Mouse (Mus musculus) frontal cortex, postnatal 10 days (tissue): ENCODE results near the gene Tiam1.
A peak's percentile ranks its signal among the peaks of the same experiment; 100 is the strongest.

ENCODE experiments used
- DNase-seq, 2 experiments: peaks; one replicate each; pipeline ENCODE4 v3.0.0; 2022; ENCODE audit warnings: low spot score in 2 of 2, mixed read lengths in 1 of 2

The Tiam1 gene

DNA sequence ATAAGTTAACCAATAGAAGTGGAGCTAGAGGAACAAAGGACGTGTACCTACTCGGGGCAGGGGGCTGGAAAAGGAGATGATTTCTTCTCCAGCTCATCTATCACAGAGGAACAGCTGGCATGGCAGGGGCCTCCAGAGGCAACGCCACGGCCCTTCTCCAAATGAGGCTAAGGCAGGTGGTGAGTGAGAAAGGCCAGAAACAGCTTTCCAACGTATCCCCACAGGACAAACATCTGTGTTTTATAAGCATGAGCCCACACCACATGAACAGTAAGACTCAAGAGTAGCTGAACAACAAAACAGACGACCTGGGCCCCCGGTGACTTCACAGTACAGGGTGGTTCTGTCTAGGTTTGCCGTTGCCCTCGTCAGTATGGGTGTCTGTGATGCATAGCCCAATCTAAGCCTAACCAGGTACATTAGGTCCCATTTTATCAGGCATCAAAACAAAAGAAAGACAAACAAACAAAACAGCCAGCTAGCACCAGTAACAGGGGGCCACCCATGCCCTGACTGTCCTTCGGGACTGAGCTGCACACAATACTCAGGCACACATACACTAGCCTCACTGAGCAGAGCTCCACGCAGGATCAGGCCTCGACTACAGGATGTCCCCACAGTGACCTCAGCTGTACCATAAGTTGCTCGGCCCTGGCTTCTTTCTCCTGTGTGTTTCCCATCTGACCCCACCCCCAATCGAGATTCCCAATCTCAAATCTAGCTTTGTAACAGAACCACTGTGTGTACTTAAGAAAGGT is 260.9 kb downstream of the Tiam1 start:
- DNase-seq: no peak

DNA sequence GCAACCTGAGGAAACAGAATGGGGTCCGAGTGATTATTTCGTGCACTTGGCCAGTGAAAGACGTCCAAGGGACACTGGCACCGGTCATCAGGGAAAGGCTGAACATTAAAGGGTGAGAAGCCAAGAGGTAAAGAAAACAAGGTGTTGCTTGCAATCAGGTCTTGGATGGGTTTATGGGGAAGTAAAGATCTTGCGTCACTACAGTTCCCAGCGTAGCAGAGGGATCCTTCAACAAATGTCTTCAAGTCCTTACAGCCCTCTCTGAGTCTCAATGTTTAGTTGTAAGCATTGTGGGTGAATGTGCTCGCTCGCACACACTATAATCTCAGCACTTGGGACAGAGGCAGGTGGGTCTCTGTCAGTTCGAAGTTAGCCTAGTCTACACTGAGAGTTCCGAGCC is 266.4 kb downstream of the Tiam1 start:
- DNase-seq: no peak

DNA sequence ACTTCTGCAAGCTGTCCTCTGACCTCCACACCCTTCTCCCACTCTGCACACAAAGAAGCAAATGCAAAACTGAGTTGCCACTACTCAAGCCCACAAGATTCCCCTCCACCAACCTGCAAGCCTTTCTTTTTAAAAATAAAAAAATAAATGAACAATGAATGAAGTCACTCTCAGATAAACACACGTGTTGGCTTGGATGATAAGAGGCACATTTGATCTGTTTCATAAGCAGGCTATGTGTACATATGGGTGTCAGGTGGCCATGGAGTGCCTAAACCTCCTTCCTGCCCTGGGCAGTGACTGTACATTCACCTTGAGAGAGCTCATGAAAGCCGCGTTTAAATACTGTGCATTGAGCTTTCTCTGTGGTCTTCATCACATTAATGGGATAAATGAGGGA is 267.5 kb downstream of the Tiam1 start:
- DNase-seq: no peak

DNA sequence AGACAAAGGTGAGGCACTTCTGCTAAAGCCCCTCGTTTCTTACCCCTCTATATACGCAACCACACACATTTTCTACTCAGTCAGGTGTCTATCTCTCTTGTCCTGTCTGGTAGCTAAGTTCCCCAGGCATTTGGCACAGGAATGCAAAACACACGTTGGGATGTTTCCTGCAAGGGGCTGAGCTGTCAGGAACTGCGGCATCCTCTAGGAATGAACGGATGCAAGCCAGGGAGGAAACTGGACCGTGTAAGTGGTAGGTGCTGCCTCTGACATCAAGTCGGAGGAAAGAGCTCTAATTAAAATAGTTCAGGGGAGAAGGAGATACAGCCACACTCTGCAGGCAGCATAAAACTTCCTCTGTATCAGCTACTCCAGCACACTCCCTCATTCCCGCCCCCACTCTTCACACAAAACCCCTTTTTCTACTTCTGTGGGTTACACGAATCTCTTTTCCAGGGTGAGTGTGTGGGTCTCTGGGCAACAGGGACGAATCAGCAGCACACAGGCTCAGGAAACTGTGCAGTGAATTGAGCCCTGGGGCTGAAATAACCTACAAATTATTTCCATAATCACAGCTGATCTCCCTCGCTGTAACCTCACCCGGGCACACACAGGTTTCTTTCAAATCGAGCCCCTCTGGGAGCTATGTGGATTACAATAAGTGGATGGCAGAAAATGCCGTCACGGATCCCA is 269.4 kb downstream of the Tiam1 start:
- no peak for DNase-seq

DNA sequence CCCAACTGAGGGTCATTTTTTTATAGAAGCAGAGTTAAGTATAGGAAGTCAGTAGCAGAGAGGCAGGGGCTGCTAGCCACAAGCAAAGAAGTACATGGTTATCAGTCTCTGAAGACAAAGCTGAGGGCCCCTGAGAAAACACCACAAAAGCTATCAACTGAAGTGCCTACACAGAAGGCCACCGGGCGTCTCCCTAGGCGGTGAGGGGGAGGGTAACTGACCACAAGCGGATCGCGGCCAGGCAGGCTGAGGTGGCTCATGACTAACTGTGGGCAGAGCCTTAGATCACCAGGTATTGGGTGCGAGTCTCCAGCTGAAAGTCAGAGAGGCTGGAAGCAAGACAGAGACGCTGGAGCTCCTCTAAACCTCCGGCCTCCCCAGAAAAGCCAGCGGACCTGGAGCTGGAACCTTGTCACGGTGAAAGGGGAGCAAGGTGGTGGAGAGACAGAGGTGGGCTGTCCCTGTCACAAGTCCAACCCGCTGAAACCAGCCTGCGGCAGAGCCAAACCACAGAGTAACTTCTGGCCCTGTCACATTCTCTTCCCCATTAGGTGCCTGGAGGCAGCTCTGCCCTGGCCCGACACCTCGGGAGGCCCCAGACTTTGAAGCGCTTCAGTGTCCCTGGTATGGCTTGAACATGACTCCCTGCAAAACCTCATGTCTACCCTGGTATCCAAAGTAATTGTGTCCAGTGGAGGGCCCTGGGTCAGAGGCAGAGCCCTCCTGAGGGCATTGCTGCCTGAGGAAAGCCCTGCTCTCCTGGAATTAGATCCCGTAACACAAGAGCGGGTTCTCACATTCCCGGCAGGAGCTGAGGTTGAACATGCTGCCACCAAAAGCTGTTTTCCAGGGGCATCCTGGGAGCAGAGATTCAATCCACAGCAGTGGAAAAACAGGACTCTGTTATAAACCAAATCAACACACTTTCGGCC is 271.3 kb downstream of the Tiam1 start:
- no peak for DNase-seq

DNA sequence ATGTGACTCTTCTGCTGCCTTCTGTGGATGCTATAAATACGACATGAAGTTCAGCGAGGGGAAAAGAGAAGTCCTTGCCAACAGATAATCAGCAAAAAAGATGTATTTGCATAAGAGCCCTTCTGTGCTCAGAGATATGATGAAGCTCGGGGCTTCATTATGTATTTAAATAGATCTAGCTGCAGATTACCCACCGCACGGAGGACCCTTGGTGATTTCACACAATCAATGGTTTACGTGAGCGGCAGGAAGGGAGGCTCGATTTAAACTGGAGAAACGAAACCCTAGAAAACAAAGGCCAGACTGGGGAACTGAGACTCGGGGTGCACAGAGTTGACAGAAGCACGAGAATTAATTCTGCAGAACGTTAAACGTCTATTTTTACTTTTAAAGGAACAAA is 272.2 kb downstream of the Tiam1 start:
- DNase-seq: no peak

DNA sequence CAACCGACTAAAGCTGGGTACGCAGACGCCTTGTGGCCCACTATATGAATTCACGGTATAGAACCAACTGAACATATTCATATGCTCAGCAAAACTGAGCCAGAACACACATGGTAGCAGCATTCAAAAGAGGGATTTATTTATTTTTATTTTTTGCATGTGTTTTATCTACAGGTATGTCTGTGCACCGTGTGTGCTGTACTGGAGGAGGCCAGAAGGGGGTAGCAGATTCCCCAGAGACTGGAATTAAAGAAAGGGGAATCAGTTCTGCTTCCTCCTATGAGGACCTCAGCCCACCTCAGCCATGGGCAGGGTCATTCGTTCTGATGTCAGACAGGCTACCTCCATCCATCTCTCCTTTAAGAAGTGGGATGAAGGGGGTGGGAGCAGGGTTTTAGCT is 273.5 kb downstream of the Tiam1 start:
- DNase-seq: no peak

DNA sequence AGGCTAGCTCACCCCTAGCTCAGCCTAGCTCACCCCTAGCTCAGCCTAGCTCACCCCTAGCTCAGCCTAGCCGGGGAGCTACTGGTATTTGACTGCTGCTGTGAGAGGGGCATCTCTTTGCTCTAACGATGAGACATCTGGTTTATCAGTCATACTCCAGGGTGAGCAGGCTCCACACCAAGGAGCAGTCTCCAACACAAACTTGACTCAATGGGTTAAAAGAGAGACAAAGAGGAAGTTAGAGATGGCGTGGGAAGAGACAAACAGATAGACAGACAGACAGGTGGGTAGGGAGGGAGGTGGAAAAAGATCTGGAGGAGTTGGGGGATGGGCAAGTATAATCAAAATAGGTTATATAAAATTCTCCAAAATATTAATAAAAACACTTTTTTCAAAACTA is 275.1 kb downstream of the Tiam1 start:
- no peak for DNase-seq

DNA sequence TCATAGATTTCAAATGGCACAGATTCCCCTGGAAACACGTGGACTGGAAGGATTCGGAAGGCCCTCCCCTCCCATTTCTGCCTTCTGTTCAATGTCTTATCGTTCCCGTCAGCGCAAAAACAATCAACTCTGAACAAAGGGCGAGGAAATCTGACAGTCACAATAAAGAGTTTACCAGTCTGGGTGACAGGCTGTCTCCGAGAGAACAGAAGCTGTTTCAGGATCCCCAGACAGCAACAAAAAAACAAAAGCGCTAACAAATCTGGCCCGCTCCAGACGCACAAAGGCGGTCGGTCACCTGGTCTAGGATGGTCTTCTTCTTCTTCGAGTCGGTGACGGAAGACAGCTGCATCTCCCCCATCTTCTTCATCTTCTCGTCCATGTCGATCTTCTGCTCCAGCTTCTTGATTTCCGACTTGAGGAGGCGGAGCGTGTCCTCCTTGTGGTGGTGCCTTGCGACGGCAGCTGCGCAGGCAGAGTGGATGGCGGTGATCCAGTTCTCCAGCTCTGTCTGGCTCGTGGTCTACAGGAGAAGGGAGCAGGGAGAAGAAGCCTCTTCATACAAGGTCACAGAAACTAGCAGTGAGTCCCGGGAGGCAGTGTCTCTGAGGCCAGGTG is 276.2 kb downstream of the Tiam1 start:
- no peak for DNase-seq

DNA sequence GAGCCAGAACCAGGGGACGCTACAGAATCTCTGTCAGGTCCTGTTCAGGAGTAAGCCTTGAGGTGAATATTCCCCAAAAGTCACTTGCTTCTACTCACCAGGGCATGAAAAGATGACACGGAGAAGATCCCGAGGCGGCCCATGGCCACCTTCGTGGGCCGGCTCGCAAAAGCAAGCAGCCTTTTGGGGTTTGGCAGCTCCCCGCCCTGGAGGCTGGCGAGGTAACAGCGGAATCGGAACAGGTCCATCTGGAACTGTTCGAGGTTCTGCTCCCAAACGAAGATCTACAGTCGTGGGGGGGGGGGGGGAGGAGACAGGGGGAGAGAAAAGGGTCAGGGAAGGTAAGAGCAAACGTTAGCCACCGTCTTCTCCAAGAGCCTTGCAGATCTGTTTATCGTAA is 278.4 kb downstream of the Tiam1 start:
- no peak for DNase-seq

DNA sequence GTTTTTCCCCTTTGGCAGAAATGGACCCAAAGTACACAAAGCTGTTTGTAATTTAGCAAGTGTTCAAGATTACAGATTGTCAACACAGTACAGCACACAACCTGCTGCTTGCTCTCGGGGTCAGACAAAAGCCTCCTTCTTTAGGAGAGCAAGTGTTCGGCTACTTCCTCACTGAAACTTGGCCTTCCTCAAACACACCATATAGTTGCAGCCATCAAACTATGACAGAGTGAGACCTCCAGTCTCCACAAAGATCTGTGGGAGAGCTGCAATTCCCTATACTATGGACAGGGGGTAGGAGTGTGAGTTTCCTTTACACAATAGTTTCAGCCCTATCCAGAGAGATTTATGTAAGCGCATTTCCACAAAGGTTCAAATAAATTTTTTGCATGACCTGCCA is 278.9 kb downstream of the Tiam1 start:
- no peak for DNase-seq

DNA sequence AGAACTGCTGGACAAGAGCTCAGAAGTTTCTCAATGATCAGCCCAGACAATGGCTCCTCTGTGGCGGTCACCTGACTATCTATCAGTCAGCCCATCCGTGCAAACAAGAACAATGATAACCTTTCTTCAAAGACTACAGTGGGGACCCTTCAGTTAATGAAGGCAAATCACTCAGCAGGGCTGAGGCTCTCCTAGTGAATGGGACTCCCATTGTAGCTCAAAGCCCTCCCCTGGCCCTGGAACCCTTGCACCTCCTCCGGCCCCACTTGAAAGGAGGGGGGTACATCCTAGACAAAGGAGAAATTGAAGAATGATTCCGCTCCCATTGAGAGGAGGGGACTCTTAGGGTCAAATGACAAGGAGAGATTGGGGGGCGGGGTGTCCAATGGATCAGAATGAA is 280.3 kb downstream of the Tiam1 start:
- DNase-seq: no peak

DNA sequence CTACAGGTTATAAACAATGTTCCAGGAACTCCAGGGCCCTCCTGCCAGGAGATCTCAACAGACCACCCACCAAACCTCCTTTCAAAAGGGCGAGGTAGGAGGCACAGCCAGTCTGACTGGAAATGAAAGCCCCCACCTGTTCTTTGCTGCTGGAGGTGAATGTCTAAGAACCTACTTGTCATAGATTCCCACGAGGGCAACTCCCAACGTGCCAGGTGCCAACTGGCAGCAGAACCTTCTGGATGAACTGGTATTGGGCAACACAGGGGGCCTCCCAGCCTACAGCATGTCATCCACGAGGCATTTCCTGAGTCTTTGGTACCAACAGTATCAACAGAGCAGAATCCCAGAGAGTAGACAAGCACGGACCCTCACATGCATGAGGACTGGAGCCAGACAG is 282.0 kb downstream of the Tiam1 start:
- DNase-seq: no peak

DNA sequence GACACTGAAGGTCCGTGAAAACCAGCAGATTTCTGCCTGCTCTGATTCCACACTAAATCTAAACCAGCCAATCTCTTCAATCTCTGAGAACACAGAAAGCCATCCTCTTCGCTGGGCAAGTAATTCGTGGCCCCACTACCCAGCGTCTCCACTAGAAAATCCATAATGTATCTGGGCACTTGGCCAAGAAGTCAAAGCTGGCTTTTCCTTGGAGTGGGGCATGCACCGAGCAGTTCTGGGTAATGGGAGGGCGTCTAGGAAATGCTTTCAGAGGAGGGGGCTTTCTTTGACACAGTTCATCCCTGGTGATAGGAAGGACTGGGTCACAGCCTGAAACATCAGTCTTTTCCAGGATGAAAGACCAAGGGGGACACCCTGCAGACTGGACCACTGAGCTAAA is 282.9 kb downstream of the Tiam1 start:
- DNase-seq: no peak

DNA sequence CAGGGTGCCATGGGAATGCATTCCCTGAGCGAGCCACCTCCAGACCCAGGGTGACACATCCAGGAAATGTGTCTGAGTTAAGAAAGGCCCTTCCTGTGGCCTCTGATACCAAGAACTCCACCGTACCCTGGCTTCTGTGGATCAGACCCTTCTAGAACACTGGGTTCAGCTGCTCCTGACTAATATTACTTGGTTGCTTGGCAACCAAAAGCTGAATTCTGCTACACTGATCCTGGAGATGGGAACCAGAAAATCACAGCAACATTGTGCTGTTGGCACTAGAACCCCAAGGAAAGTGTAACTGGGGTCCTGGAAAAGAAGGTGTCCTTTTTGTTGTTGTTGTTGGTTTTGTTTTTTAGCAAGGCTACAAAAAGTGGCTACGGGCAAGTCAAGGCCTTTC is 285.9 kb downstream of the Tiam1 start:
- no peak for DNase-seq

DNA sequence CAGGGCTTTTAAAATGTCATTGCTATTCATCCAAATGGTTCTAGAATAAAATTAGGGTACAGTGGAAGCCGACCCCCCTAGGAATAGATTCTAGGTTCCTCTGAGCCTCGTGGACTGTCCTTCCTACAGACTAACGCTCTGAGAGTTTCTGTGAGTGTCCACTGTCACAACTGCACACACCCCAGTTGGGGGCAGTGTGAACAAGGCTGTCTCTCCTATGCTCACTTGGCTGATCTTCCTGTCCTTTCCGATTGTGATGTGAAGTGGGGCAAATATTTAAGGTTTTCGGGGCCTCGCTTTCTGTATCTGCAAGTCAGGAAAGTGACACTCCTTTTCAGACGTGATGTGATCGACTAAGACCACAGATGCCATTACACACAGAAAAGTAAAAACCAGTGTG is 288.8 kb downstream of the Tiam1 start:
- no peak for DNase-seq

DNA sequence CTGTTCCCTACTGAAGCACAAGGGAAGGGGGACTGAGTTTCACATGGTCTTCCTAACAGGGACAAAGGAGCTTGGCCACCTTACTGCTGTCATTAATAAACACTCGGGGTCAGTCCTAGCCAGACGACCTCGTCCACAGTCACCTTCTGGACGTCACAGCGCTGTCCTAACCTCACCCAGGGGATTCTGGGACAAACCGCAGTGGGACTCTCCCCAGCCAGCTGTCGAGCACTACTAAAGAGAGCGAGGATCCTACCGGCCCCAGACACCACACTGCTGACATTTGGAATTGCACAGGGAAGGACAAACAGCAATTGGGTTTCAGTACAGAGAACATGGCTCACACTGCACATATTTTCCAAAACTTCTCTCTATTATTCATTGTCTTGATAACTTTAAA is 292.2 kb downstream of the Tiam1 start:
- no peak for DNase-seq

DNA sequence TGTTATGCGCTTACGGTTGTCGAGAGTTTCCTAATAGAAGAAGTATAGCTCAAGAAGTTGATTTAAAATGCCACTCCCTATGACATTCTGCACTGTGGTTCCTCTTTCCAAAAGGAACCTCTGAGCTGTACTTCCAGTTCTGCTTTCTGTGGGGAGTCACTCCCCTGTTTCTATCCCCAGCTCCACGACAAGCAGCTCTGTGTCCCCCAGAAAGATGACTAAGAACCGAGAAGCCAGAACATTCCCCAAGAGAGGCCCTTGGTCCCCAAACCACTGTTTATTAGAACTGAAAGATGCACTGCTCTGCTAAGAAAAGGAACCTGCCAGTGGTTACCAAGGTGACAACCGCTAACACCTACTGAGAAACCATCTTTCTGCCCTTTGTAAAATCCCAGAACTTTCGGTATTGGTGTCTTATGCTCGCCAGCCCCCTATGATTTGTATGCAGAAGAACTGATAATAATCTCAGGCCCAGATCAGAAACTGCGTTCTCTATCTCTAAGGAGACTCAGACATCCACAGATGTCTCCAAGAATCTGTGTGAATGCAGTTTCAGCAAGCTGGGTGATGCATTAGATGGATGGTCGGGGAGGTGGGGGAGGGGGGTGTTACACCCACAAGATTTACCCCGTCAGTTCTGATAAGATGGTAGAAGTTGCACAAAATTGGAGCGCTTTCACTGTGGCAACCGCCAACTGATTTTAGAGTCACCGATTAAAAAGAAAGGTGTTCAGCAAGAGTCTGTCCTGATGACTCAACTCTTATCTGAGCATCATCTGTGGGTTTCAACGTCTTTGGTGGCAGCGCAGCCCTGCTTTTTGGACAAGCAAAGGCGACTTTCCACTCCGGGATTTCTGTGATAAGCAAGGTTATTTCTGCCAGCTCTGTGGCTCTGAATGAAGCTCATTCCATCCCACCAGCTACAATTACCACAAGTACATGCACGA is 294.6 kb downstream of the Tiam1 start:
- no peak for DNase-seq

DNA sequence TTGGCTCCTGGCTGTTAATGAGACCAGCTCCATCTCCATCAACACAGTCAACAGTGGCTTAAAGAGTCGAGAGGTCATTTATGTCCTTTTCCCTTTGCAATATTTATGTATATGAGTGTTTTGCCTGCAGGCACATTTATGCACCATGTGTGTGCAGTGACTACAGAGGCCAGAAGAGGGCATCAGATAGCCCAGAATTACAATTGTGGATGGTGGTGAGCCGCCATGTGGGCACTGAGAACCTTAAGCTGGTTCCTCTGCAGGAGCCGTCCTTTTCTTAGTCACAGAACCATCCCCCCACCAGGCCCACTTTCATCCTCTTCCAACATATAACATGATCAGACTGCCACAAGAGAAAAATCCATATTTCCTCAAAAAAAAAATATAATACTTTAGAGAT is 295.4 kb downstream of the Tiam1 start:
- no peak for DNase-seq

DNA sequence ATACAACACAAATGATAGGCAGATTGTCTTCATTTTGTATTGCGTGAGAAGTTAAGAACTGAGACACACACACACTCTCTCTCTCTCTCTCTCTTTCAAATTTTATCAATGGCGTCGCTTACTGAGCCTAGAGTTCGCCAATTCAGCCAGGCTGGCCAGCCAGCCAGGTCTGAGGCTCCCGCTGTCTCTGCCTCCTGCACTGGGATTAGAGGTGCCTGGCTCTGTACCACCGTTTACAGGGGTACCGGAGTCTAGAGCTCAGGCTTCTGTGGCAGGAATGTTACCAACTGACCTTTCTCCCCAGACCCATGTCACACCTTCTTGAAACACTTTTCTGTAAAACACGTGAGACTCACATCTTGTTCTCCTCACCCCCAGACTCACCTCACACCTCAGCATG is 298.1 kb downstream of the Tiam1 start:
- no peak for DNase-seq

DNA sequence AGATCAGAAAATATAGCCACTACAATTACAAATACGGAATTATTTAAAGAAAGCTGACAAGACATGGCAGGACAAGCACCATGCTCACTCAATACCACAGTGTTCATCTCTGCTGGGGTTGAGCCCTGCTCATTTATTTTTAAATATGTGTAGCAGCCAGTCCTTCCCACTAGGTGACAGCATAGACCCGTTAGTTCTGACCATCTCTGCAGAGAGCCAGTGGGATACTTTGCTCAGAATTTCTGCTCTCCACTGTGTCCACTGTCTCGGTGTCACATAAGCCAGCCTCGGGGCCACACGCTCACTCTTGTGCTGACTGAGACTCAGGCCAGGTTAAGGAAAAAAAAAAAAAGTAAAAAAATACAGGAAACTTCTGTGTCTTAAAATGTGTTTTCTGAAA is 299.0 kb downstream of the Tiam1 start:
- peak in 1 of 2 experiments; percentile 50 for DNase-seq
